Mouse (Mus musculus): ENCODE results near the gene Cdk14. TPM values are rescaled to one million over a fixed set of nuclear protein-coding genes. Genes with fewer than 3 reads are reported as not detected.

Gene Cdk14
- polyA plus RNA-seq, 1 experiment = 14.8 TPM

GRCm38 (mm10) chr5:4877638-4878037 lies 542.5 kb downstream of the Cdk14 start:
- H3K9me3 ChIP-seq (replicated peaks; ENCODE audit: control insufficient read depth, insufficient read depth, low read length, poor library complexity, severe bottlenecking) = no peaks in the 10 kb centered on the region
- H3K27ac ChIP-seq (ENCODE audit: insufficient read depth, low read length) = no peak overlapping the region
- no peak for TF ChIP-seq POLR2A (IDR thresholded peaks at IDR 0.05; ENCODE audit: insufficient read depth, low read length)
- TF ChIP-seq CTCF (IDR thresholded peaks at IDR 0.05; ENCODE audit: low read depth, low read length) = no peak
- TF ChIP-seq EP300 (IDR thresholded peaks at IDR 0.05; ENCODE audit: insufficient read depth, low read depth, low read length) = no peak

GRCm38 (mm10) chr5:4877131-4877631 lies 542.9 kb downstream of the Cdk14 start:
- Histone ChIP-seq H3K36me3 (ENCODE audit: control insufficient read depth, insufficient read depth, low read length, poor library complexity, severe bottlenecking) (no peaks in the 10 kb centered on the region), H3K4me3 (ENCODE audit: low read depth, low read length) (no peak overlapping the region), H3K9me3 (replicated peaks; ENCODE audit: control insufficient read depth, insufficient read depth, low read length, poor library complexity, severe bottlenecking) (no peaks in the 10 kb centered on the region), H3K27ac (ENCODE audit: insufficient read depth, low read length) (no peak overlapping the region), H3K9ac (ENCODE audit: low read depth, poor library complexity, severe bottlenecking) (no peak overlapping the region), H3K4me1 (ENCODE audit: control insufficient read depth, insufficient read depth, low read length) (no peaks in the 10 kb centered on the region), H3K27me3 (ENCODE audit: control insufficient read depth, insufficient read depth, low read length, poor library complexity, severe bottlenecking) (no peaks in the 10 kb centered on the region)
- TF ChIP-seq CTCF (IDR thresholded peaks at IDR 0.05; ENCODE audit: low read depth, low read length) (no peak), POLR2A (IDR thresholded peaks at IDR 0.05; ENCODE audit: insufficient read depth, low read length) (no peak), EP300 (IDR thresholded peaks at IDR 0.05; ENCODE audit: insufficient read depth, low read depth, low read length) (no peak)

More at GRCm38 (mm10) chr5:4877638-4878037, 542.5 kb downstream of the Cdk14 start:
- no peaks in the 10 kb centered on the region for H3K4me1 ChIP-seq (ENCODE audit: control insufficient read depth, insufficient read depth, low read length)
- no peaks in the 10 kb centered on the region for H3K36me3 ChIP-seq (ENCODE audit: control insufficient read depth, insufficient read depth, low read length, poor library complexity, severe bottlenecking)
- H3K9ac ChIP-seq (ENCODE audit: low read depth, poor library complexity, severe bottlenecking) = no peak overlapping the region
- H3K4me3 ChIP-seq (ENCODE audit: low read depth, low read length) = no peak overlapping the region
- H3K27me3 ChIP-seq (ENCODE audit: control insufficient read depth, insufficient read depth, low read length, poor library complexity, severe bottlenecking) = no peaks in the 10 kb centered on the region

GRCm38 (mm10) chr5:4876653-4877091 lies 543.4 kb downstream of the Cdk14 start:
- Histone ChIP-seq H3K27ac (ENCODE audit: insufficient read depth, low read length) (no peak overlapping the region), H3K9ac (ENCODE audit: low read depth, poor library complexity, severe bottlenecking) (no peak overlapping the region), H3K36me3 (ENCODE audit: control insufficient read depth, insufficient read depth, low read length, poor library complexity, severe bottlenecking) (no peaks in the 10 kb centered on the region), H3K4me3 (ENCODE audit: low read depth, low read length) (no peak overlapping the region), H3K9me3 (replicated peaks; ENCODE audit: control insufficient read depth, insufficient read depth, low read length, poor library complexity, severe bottlenecking) (no peaks in the 10 kb centered on the region), H3K27me3 (ENCODE audit: control insufficient read depth, insufficient read depth, low read length, poor library complexity, severe bottlenecking) (no peaks in the 10 kb centered on the region), H3K4me1 (ENCODE audit: control insufficient read depth, insufficient read depth, low read length) (no peaks in the 10 kb centered on the region)
- TF ChIP-seq POLR2A (IDR thresholded peaks at IDR 0.05; ENCODE audit: insufficient read depth, low read length) = no peak
- TF ChIP-seq CTCF (IDR thresholded peaks at IDR 0.05; ENCODE audit: low read depth, low read length) = no peak
- TF ChIP-seq EP300 (IDR thresholded peaks at IDR 0.05; ENCODE audit: insufficient read depth, low read depth, low read length) = no peak

GRCm38 (mm10) chr5:4870041-4870726 lies 549.9 kb downstream of the Cdk14 start:
- Histone ChIP-seq H3K27me3 (ENCODE audit: control insufficient read depth, insufficient read depth, low read length, poor library complexity, severe bottlenecking) (no peaks in the 10 kb centered on the region), H3K4me3 (ENCODE audit: low read depth, low read length) (no peak overlapping the region), H3K9ac (ENCODE audit: low read depth, poor library complexity, severe bottlenecking) (no peak overlapping the region), H3K4me1 (ENCODE audit: control insufficient read depth, insufficient read depth, low read length) (no peaks in the 10 kb centered on the region), H3K9me3 (replicated peaks; ENCODE audit: control insufficient read depth, insufficient read depth, low read length, poor library complexity, severe bottlenecking) (no peaks in the 10 kb centered on the region), H3K36me3 (ENCODE audit: control insufficient read depth, insufficient read depth, low read length, poor library complexity, severe bottlenecking) (no peaks in the 10 kb centered on the region), H3K27ac (ENCODE audit: insufficient read depth, low read length) (no peak overlapping the region)
- TF ChIP-seq CTCF (IDR thresholded peaks at IDR 0.05; ENCODE audit: low read depth, low read length) = no peak

- Histone ChIP-seq H3K27ac (ENCODE audit: insufficient read depth, low read length) (no peak overlapping the region), H3K4me1 (ENCODE audit: control insufficient read depth, insufficient read depth, low read length) (no peaks in the 10 kb centered on the region), H3K27me3 (ENCODE audit: control insufficient read depth, insufficient read depth, low read length, poor library complexity, severe bottlenecking) (no peaks in the 10 kb centered on the region), H3K9me3 (replicated peaks; ENCODE audit: control insufficient read depth, insufficient read depth, low read length, poor library complexity, severe bottlenecking) (no peaks in the 10 kb centered on the region), H3K4me3 (ENCODE audit: low read depth, low read length) (no peak overlapping the region), H3K36me3 (ENCODE audit: control insufficient read depth, insufficient read depth, low read length, poor library complexity, severe bottlenecking) (no peaks in the 10 kb centered on the region), H3K9ac (ENCODE audit: low read depth, poor library complexity, severe bottlenecking) (no peak overlapping the region)
- no peak for TF ChIP-seq EP300 (IDR thresholded peaks at IDR 0.05; ENCODE audit: insufficient read depth, low read depth, low read length)
- TF ChIP-seq CTCF (IDR thresholded peaks at IDR 0.05; ENCODE audit: low read depth, low read length) = no peak
- no peak for TF ChIP-seq POLR2A (IDR thresholded peaks at IDR 0.05; ENCODE audit: insufficient read depth, low read length)
Observed at GRCm38 (mm10) chr5:4868563-4869120, 551.5 kb downstream of the Cdk14 start.

- Histone ChIP-seq H3K9ac (ENCODE audit: low read depth, poor library complexity, severe bottlenecking) (no peak overlapping the region), H3K9me3 (replicated peaks; ENCODE audit: control insufficient read depth, insufficient read depth, low read length, poor library complexity, severe bottlenecking) (no peaks in the 10 kb centered on the region), H3K36me3 (ENCODE audit: control insufficient read depth, insufficient read depth, low read length, poor library complexity, severe bottlenecking) (no peaks in the 10 kb centered on the region), H3K4me3 (ENCODE audit: low read depth, low read length) (no peak overlapping the region), H3K27me3 (ENCODE audit: control insufficient read depth, insufficient read depth, low read length, poor library complexity, severe bottlenecking) (no peaks in the 10 kb centered on the region), H3K27ac (ENCODE audit: insufficient read depth, low read length) (no peak overlapping the region), H3K4me1 (ENCODE audit: control insufficient read depth, insufficient read depth, low read length) (no peaks in the 10 kb centered on the region)
- no peak for TF ChIP-seq POLR2A (IDR thresholded peaks at IDR 0.05; ENCODE audit: insufficient read depth, low read length)
- no peak for TF ChIP-seq CTCF (IDR thresholded peaks at IDR 0.05; ENCODE audit: low read depth, low read length)
- TF ChIP-seq EP300 (IDR thresholded peaks at IDR 0.05; ENCODE audit: insufficient read depth, low read depth, low read length) = no peak
Observed at GRCm38 (mm10) chr5:4867849-4868562, 552.1 kb downstream of the Cdk14 start.
